Mouse (Mus musculus) sigmoid colon, adult 10 weeks (tissue): ENCODE data around the gene Myl9. TPM values are rescaled to one million over a fixed set of nuclear protein-coding genes. Genes with fewer than 3 reads are reported as not detected.

Source experiments
- polyA plus RNA-seq: library from polyadenylated mRNA; stranded (reverse); fragments of 350-450 nt; fragmentation: Illumina TruSeq; extraction: RNeasy Lipid Tissue Mini Kit (QIAGEN cat#74804); gene quantifications from one replicate; pipeline ENCODE4 v1.2.3, GENCODE M21; 2014; ENCODE audit warnings: low read depth, low replicate concordance

Myl9 gene
- 33.3 TPM for polyA plus RNA-seq

DNA sequence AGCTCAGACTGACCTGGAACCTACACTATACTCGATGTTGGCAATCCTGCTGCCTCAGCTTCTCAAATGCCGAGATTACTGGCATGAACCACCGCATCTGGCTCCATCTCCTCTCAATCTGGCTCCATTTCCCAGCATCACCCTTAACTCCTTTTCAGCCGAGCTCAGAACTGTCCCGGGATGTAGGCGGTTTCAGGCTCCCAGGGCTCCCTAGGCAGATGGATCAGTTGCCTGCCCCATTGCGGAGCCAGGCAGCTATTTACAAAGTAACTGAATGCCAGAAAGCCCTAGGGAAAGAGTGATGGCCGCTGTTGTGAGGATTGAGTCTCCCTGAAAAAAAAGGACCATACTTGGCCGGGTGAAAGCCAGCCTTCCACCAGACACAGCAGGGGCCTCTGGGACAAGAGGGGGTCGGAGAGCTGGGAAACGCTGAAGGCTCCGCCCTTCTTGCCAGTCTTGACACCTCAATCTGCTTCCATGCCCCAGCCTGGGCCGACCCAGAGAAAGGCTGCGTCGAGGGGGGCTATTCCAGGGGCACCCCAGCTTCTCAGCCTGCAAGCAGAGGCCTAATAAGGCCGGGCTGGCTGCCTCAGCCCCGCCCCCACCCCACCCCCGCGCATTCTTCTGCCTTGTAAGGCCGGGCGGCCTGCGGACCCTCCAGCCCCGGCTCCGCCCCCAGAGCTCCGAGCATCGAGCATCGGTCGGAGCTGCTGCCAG, at the start of gene Myl9:
Myl9 (plus strand) TSS at position 683 of the 717 bp plus-strand sequence.

Other genes with a start within 250 kb of the Myl9 start
- gene Aar2, start 227.8 kb upstream of the Myl9 start, polyA plus RNA-seq = 4.1 TPM
- gene Dlgap4, start 161.7 kb upstream of the Myl9 start, polyA plus RNA-seq = 5.9 TPM
- gene Tgif2, start 64.6 kb downstream of the Myl9 start, polyA plus RNA-seq = 0.60 TPM
- 4.8 TPM for gene 4930518I15Rik, start 82.5 kb downstream of the Myl9 start, polyA plus RNA-seq
- 87.6 TPM for gene Rab5if, start 87.7 kb downstream of the Myl9 start, polyA plus RNA-seq
- 0.19 TPM for gene Sla2, start 111.8 kb downstream of the Myl9 start, polyA plus RNA-seq
- gene Ndrg3, start 216.6 kb downstream of the Myl9 start, polyA plus RNA-seq = 63.5 TPM
- 8.6 TPM for gene Dsn1, start 231.7 kb downstream of the Myl9 start, polyA plus RNA-seq